Mouse (Mus musculus): ENCODE measurements around the gene Tfb1m.

Tfb1m gene

DNA sequence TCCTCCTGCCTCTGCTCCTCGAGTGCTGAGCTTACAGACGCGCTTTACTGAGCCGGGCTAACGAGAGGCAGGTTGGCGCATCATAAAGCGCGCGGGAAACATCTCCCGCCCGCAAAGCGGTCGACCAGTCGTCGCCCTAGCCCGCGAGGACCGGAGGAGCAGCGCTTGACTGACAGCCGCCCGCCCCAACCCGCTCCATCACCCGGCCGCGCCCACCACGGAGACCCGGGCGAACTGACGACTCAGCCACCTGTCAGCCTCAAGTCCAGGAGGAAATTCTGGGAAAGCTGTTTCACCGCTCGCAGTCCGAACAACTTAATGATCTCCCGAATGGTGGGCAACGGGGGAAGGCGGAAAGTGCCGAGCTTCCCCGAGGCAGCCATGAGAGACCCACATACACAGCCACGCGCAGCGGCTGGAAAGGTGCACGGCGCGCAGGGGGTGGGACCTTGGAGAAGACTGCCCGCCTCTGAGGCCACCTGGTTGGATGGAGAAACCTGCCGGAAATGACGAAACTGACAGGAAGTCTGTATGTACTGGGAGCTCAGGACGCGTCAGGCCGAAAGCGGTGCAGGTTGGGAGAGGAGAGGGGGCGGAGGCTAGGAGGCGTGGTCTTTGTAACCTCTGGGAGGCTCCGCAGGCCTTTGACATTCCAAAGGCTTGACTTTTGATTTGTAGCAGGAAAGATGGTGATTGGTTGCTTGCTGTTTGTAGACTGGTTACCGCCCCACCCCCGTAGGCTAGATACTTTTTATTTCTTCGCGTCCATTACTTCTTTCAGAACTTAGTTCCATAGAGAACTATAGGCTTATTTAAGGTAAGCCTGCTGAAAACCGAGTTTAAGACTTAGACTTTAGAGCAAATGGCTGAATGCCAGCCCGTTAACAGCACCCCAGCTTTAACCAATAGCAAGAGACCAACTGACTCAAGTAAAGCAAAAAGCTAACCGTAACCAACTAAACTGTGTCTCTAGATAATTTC lies at the start of gene Tfb1m:
Gene Tfb1m, minus strand, starts transcription at position 451 of the 981 bp plus-strand sequence.
- peak; percentile 99 for DNase-seq (ENCODE audit: low spot score)

GRCm38 (mm10) chr17:3602954-3603672 lies 45.5 kb upstream of the Tfb1m start:
- DNase-seq (ENCODE audit: low spot score) = no peak

DNA sequence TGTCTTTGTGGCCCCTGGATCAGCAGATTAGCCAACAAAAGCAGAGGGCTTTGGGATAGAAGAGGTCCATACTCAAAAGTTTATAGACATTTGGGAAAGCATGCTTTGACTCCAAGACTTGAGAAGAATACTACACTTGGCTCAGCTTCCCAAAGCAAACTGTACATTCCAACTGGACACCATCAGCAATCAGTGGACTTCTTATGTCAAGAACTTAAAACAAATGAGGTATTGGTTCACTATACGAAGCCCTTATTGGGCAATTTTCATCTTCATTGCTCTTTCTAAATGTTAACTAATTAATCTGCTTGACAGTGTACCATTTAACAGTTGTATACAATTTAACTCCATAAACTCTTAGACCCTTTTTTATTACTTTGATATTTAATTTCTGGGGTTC lies 40.8 kb upstream of the Tfb1m start:
- no peak for DNase-seq (ENCODE audit: low spot score)

- DNase-seq (ENCODE audit: low spot score) = no peak
These were observed 40.3 kb upstream of the Tfb1m start for GRCm38 (mm10) chr17:3597866-3598265.

DNA sequence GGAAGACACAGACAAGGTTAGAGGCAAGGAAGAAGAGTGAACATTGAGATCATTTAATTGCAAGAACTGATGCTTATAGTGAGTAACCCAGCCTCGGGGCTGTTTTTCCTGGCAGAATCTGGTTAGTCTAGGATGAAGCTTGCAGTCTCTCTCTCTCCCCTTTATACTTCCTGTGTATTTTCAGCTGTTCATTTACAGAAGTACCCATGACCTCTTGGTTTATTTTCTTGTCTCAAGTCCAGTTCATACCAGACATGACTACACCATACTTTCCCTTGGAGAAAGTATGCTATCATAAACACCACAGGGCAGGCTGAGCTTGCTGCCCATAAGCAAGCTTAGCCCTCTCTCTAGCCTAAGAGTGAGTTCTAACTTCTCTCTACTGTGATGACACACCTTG lies 39.5 kb upstream of the Tfb1m start:
- DNase-seq (ENCODE audit: low spot score) = no peak

DNA sequence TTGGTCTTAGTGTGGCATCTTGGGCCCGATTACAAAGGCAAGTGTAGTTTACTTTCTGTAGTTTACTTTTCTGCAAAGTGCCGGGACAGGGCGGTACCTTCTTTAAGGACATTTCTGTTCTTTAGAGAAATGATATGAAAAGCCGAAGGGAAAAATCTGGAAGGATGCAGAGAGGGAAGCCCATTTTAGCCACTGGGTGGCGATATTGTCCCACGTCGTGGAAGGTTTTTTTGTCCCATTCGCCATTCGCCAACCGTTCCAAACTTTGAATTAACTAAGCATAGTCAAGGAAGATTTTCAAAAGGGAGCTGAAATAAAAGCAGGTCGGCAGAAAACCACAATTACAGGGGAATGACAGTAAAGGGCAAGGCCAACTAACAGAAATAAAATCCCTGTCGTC lies 13.3 kb upstream of the Tfb1m start:
- peak; percentile 46 for DNase-seq (ENCODE audit: low spot score)

DNA sequence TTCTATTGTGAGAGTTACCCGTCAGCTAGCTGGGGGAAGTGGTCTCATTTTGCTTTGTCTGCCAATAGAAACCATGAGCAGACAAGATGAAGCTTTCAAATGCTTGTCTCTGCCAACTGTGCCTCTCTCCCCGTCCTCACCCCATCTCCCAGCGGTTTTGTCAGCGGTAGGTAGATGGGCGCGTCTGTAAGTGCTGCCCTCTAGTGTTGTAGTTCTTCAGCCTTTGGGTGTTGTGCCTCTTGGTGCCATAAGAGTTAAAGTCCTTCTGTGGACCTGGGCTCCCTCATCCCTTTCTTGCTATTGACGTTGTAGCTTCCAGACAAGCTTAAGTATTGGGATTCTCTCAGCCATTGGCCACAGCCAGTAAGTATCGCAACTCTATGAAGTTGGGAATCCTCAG lies 4.8 kb upstream of the Tfb1m start:
- DNase-seq (ENCODE audit: low spot score) = no peak

- DNase-seq (ENCODE audit: low spot score) = no peak
These were observed 3.0 kb upstream of the Tfb1m start for GRCm38 (mm10) chr17:3560534-3560933.

GRCm38 (mm10) chr17:3558356-3558870 lies 832 bp upstream of the Tfb1m start:
- peak; percentile 32 for DNase-seq (ENCODE audit: low spot score)

DNA sequence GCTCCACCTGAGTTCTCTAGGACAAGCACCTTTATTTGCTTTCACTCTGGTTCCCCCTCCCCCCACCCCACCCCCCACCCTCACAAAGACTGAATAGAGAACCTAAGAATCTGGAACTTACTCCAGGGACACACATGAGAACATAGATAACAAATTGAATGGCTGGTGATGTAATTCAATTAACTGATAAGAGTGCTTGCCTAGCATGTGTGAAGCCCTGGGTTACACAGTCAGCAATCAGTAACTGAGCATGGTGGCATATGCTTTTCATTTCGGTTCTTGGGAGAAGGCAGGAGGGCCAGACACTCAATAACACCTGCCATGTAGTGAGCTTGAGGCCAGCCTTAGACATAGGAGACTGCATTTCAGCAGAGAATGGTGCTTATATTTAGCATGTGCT lies 1.3 kb downstream of the Tfb1m start:
- no peak for DNase-seq (ENCODE audit: low spot score)

DNA sequence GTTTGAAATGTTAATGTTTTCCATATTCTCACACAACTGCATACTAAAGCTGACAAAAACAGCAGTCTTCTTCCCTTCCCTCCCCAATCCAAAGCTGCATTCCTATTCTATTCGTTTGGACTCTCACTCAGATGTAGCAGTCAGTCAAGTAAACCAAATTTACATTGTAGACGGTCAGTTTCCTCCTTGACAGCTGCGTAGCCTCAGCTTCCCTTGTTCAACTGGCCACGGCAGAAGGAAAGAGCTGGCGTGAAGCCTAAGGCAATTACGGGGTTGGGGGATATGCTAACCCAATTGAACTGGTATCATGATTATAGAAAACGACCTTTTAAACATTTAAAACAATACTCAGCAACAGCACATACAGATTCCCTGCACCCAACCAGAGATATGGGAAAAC lies 9.9 kb downstream of the Tfb1m start:
- no peak for DNase-seq (ENCODE audit: low spot score)

- no peak for DNase-seq (ENCODE audit: low spot score)
These were observed 16.5 kb downstream of the Tfb1m start for GRCm38 (mm10) chr17:3541033-3541432.

DNA sequence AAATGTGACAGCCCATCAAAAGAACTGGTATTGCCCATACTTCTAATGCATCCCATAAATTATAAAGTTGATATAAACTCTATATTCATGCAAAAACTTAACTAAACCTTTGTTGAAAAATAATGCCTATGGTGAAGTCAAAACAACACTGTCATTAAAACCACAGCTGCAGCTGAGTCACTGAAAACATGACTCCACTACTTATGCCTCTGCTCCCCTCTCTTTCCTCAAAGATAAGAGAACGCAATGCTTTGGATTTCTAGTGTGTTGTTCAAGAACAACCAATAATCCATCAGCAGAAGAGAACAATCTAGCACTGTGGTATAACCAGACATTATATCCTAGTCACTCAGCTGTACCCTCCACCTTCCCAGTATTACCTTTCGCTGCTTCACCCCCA lies 17.3 kb downstream of the Tfb1m start:
- DNase-seq (ENCODE audit: low spot score) = no peak

DNA sequence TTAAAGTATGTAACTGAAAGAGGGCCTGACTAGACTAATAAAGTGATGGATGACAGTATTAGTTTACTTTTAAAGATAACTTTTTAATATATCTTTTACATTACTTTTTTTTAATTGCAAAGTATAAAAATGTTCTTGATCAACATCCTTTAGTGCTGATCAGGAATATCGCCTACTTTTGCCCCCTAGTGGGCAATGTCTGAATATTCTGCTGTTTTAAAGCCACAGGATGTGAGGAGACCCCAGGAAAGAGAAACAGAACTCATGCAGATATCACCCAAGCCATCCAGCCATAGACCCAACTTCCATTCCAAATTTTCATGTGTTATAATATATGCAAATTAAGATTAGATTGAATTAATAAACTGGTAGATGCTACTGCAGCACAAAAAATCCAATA lies 24.2 kb downstream of the Tfb1m start:
- no peak for DNase-seq (ENCODE audit: low spot score)

GRCm38 (mm10) chr17:3532254-3532653 lies 25.3 kb downstream of the Tfb1m start, which contains the start of gene Cldn20:
Cldn20 (plus strand) TSS chr17:3532554.
- DNase-seq (ENCODE audit: low spot score) = no peak

DNA sequence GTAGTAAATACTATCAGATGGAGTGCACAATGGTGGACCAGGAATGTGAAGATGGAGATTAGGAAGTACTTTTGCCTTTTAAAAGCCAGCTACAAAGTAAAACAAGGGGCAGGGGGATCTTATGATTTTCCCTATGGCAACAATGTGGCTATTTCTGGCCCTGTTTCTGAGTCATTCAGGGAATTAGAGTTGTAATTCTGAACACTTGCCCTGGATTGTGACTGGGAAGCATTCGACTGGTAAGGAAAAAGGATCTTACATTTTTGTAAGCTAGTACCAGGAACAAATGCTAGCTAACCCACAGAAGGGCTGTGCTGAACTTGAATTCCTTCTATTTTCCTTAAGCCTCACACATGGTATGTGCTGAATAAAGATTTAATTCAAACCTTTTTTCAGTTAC lies 25.9 kb downstream of the Tfb1m start:
- DNase-seq (ENCODE audit: low spot score) = no peak

DNA sequence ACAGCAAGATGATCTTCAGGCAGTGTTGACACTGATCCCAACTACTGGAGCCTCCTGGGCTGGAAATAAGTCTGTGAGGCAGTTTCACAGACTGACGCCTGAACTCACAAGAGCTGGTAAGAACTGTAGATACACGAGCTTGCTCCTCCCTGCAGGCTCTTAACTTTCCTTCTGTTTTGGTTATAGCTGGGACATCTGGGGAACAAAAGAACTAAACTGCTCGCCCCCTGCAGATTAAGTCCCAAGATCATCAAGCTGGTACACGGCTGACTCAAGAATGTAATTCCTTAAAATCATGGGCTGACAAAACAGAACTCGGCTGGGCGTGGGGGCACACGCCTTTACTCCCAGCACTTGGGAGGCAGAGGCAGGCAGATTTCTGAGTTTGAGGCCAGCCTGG lies 27.0 kb downstream of the Tfb1m start:
- no peak for DNase-seq (ENCODE audit: low spot score)

- DNase-seq (ENCODE audit: low spot score) = no peak
These were observed 28.1 kb downstream of the Tfb1m start for GRCm38 (mm10) chr17:3529523-3529922.

GRCm38 (mm10) chr17:3527841-3528471 lies 29.6 kb downstream of the Tfb1m start:
- no peak for DNase-seq (ENCODE audit: low spot score)

GRCm38 (mm10) chr17:3520344-3520743 lies 37.2 kb downstream of the Tfb1m start:
- no peak for DNase-seq (ENCODE audit: low spot score)

GRCm38 (mm10) chr17:3516406-3516805 lies 41.2 kb downstream of the Tfb1m start:
- no peak for DNase-seq (ENCODE audit: low spot score)

DNA sequence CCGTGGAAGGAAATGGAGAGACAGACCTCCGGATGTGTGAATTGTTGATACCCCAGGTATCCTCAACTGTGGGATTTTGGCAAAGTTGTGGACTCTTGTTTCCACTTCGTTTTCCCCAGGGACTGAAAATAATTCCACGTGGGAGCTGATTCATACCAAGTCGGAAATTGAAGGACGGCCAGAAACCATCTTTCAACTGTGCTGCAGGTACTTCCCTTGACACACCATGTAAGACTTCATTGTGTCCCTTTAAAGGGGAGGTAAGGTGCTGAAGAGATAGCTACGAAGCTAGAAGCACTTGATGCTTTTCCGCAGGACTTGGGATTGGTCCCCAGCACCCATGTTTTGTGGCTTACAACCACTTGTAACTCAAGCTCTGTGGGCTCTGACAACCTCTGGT lies 41.7 kb downstream of the Tfb1m start:
- no peak for DNase-seq (ENCODE audit: low spot score)
